Mouse (Mus musculus) myocyte (in vitro differentiated cells): ENCODE measurements around the gene Camkmt. TPM values are rescaled to one million over a fixed set of nuclear protein-coding genes. Genes with fewer than 3 reads are reported as not detected.

Experiments used
- H3K27me3 ChIP-seq: one replicate; pipeline ENCODE4 v1.6.1; 2011; ENCODE audit not compliant: control insufficient read depth, insufficient read depth, insufficient read length
- H3K36me3 ChIP-seq: one replicate; pipeline ENCODE4 v1.6.1; 2011; ENCODE audit not compliant: control insufficient read depth, insufficient read depth
- H3K4me2 ChIP-seq: one replicate; pipeline ENCODE4 v1.6.1; 2011; ENCODE audit warnings: low read depth, control low read depth
- H3K4me3 ChIP-seq: one replicate; pipeline ENCODE4 v1.5.1; 2011; ENCODE audit warnings: mild to moderate bottlenecking, control low read depth, moderate library complexity
- H3K79me2 ChIP-seq: one replicate; pipeline ENCODE4 v1.6.1; 2011; ENCODE audit not compliant: control insufficient read depth, insufficient read depth
- H3ac ChIP-seq: one replicate; pipeline ENCODE4 v1.6.1; 2011; ENCODE audit not compliant: control insufficient read depth, insufficient read length
- CEBPB ChIP-seq: IDR thresholded peaks from 2 replicates; pipeline ENCODE4 v1.6.1; 2011; ENCODE audit warnings: mild to moderate bottlenecking, moderate library complexity; ENCODE audit not compliant: poor library complexity, insufficient read depth, severe bottlenecking
- E2F4 ChIP-seq: IDR thresholded peaks from one replicate; pipeline ENCODE4 v1.6.1; 2011; ENCODE audit warnings: mild to moderate bottlenecking, control low read depth, moderate library complexity; ENCODE audit not compliant: insufficient read depth
- MAX ChIP-seq: IDR thresholded peaks from one replicate; pipeline ENCODE4 v1.6.1; 2011; ENCODE audit warnings: low read depth, mild to moderate bottlenecking, control low read depth
- MYOD1 ChIP-seq, 3 experiments: IDR thresholded peaks; one replicate each; pipeline ENCODE4 v1.6.1; 2011; ENCODE audit warnings: control low read depth in 2 of 3, low read depth in 2 of 3, mild to moderate bottlenecking in 2 of 3, moderate library complexity in 1 of 3; ENCODE audit not compliant: insufficient read length in 2 of 3, control insufficient read depth in 1 of 3
- MYOG ChIP-seq, 3 experiments: IDR thresholded peaks; one replicate each; pipeline ENCODE4 v1.6.1; 2011; ENCODE audit warnings: control low read depth in 2 of 3, low read depth in 2 of 3, mild to moderate bottlenecking in 2 of 3; ENCODE audit not compliant: insufficient read length in 2 of 3, control insufficient read depth in 1 of 3, insufficient read depth in 1 of 3
- POLR2A ChIP-seq: IDR thresholded peaks from one replicate; pipeline ENCODE4 v1.6.1; 2011; ENCODE audit warnings: low read depth, mild to moderate bottlenecking, control low read depth, moderate library complexity; ENCODE audit not compliant: insufficient read length
- POLR2AphosphoS2 ChIP-seq: IDR thresholded peaks from one replicate; pipeline ENCODE4 v1.6.1; 2011; ENCODE audit warnings: low read depth, control low read depth; ENCODE audit not compliant: insufficient read length
- REST ChIP-seq: IDR thresholded peaks from one replicate; pipeline ENCODE4 v1.6.1; 2011; ENCODE audit warnings: mild to moderate bottlenecking, control low read depth, moderate library complexity; ENCODE audit not compliant: insufficient read depth, insufficient read length
- SRF ChIP-seq: IDR thresholded peaks from one replicate; pipeline ENCODE4 v1.6.1; 2011; ENCODE audit warnings: low read depth; ENCODE audit not compliant: control insufficient read depth, insufficient read length
- TCF12 ChIP-seq: IDR thresholded peaks from one replicate; pipeline ENCODE4 v1.6.1; 2011; ENCODE audit warnings: mild to moderate bottlenecking, control low read depth; ENCODE audit not compliant: poor library complexity, insufficient read depth, severe bottlenecking
- TCF3 ChIP-seq: IDR thresholded peaks from one replicate; pipeline ENCODE4 v1.6.1; 2011; ENCODE audit warnings: low read depth, control low read depth; ENCODE audit not compliant: insufficient read length
- USF1 ChIP-seq: IDR thresholded peaks from one replicate; pipeline ENCODE4 v1.6.1; 2011; ENCODE audit warnings: low read depth, mild to moderate bottlenecking, control low read depth, moderate library complexity
- polyA plus RNA-seq: library from polyadenylated mRNA; unstranded; fragments of >200 nt; fragmentation: generic; extraction: Trizol; gene quantifications from one replicate; pipeline ENCODE4 v1.2.1, GENCODE M21; 2012; ENCODE audit warnings: missing spikeins

Gene Camkmt
- polyA plus RNA-seq, 1 experiment: 1.4 TPM

- Histone ChIP-seq H3K27me3 (peaks cover 6% of the 10 kb centered on the region), H3K4me3 (no peak overlapping the region)
- TF ChIP-seq SRF (no peak), MAX (no peak), MYOD1 (IDR thresholded peaks at IDR 0.05; ENCODE audit: control insufficient read depth in 1 of 3, insufficient read length in 2 of 3, low read depth in 2 of 3) (no peak), REST (no peak), POLR2AphosphoS2 (no peak), USF1 (no peak), CEBPB (no peak), TCF12 (no peak), TCF3 (no peak), MYOG (IDR thresholded peaks at IDR 0.05; ENCODE audit: control insufficient read depth in 1 of 3, insufficient read depth in 1 of 3, insufficient read length in 2 of 3, low read depth in 2 of 3) (no peak), POLR2A (no peak), E2F4 (no peak)
These were observed 379.4 kb downstream of the Camkmt start for GRCm38 (mm10) chr17:85469776-85470175.

GRCm38 (mm10) chr17:85472687-85473202 is 382.4 kb downstream of the Camkmt start:
- Histone ChIP-seq H3ac (no peak overlapping the region), H3K36me3 (no peaks in the 10 kb centered on the region), H3K27me3 (no peaks in the 10 kb centered on the region), H3K79me2 (no peaks in the 10 kb centered on the region), H3K4me2 (no peak overlapping the region), H3K4me3 (no peak overlapping the region)
- no peak for TF ChIP-seq E2F4
- no peak for TF ChIP-seq TCF12
- TF ChIP-seq USF1: no peak
- TF ChIP-seq POLR2A: no peak
- no peak for TF ChIP-seq MYOD1 (IDR thresholded peaks at IDR 0.05; ENCODE audit: control insufficient read depth in 1 of 3, insufficient read length in 2 of 3, low read depth in 2 of 3)
- TF ChIP-seq MAX: no peak
- TF ChIP-seq CEBPB: no peak
- TF ChIP-seq SRF: no peak
- no peak for TF ChIP-seq TCF3
- no peak for TF ChIP-seq REST
- no peak for TF ChIP-seq POLR2AphosphoS2
- no peak for TF ChIP-seq MYOG (IDR thresholded peaks at IDR 0.05; ENCODE audit: control insufficient read depth in 1 of 3, insufficient read depth in 1 of 3, insufficient read length in 2 of 3, low read depth in 2 of 3)

More at GRCm38 (mm10) chr17:85469776-85470175, 379.4 kb downstream of the Camkmt start:
- Histone ChIP-seq H3ac (no peak overlapping the region), H3K4me2 (no peak overlapping the region), H3K36me3 (no peaks in the 10 kb centered on the region), H3K79me2 (no peaks in the 10 kb centered on the region)

DNA sequence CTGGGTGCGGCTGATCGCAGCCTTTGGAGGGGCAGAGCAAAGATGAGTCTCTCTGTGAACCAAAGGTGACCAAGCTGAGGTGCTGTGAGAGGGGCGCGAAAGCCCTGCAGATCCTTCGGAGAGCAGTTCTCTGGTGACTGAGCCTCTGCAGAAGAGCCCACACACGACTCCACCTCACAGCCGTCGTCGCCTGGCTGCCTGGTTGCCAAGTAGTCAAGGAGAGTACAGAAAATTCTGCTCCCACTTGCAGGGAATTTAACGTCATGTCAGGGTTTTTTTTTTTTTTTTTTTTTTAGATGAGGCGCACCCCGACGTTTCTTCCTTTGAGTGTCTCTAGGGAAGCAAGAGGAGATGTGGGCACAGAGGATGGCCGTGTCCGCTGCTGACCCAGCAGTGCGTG is 382.9 kb downstream of the Camkmt start:
- no peaks in the 10 kb centered on the region for H3K27me3 ChIP-seq

DNA sequence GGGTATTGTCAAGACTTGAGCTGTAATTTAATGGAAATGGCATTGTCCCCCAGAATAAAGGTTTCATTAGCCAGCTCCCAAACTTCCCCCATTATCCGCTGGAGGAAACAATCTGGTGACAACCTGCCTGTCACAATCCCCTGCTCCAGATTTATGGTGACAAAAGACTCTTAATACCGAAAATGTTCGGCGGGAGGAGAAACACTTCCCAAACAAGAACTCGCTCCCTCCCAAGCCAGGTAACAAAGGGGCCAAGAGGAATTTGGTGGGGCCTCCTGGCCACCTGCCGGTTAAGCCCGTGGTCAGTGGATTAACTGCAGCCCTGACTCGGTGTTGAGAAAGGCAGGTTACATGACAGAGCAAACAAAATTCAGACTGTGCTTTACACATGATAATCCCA is 383.5 kb downstream of the Camkmt start:
- no peak for TF ChIP-seq MYOG (IDR thresholded peaks at IDR 0.05; ENCODE audit: control insufficient read depth in 1 of 3, insufficient read depth in 1 of 3, insufficient read length in 2 of 3, low read depth in 2 of 3)
- TF ChIP-seq TCF3: no peak
- TF ChIP-seq USF1: no peak
- TF ChIP-seq MYOD1 (IDR thresholded peaks at IDR 0.05; ENCODE audit: control insufficient read depth in 1 of 3, insufficient read length in 2 of 3, low read depth in 2 of 3): no peak
- TF ChIP-seq SRF: no peak
- TF ChIP-seq POLR2A: no peak
- TF ChIP-seq CEBPB: no peak
- TF ChIP-seq E2F4: no peak
- no peak for TF ChIP-seq TCF12
- no peak for TF ChIP-seq REST
- no peak for TF ChIP-seq POLR2AphosphoS2
- TF ChIP-seq MAX: no peak
- Histone ChIP-seq H3K79me2 (no peaks in the 10 kb centered on the region), H3K4me3 (no peak overlapping the region), H3K4me2 (no peak overlapping the region), H3K27me3 (no peaks in the 10 kb centered on the region), H3K36me3 (no peaks in the 10 kb centered on the region), H3ac (no peak overlapping the region)

More for the DNA sequence above, 382.9 kb downstream of the Camkmt start:
- H3K79me2 ChIP-seq: no peaks in the 10 kb centered on the region
- H3ac ChIP-seq: no peak overlapping the region
- no peak overlapping the region for H3K4me2 ChIP-seq
- H3K4me3 ChIP-seq: no peak overlapping the region
- no peak for TF ChIP-seq E2F4
- no peak for TF ChIP-seq CEBPB
- no peak for TF ChIP-seq SRF
- TF ChIP-seq TCF3: no peak
- TF ChIP-seq MYOG (IDR thresholded peaks at IDR 0.05; ENCODE audit: control insufficient read depth in 1 of 3, insufficient read depth in 1 of 3, insufficient read length in 2 of 3, low read depth in 2 of 3): no peak
- TF ChIP-seq POLR2A: no peak
- TF ChIP-seq MYOD1 (IDR thresholded peaks at IDR 0.05; ENCODE audit: control insufficient read depth in 1 of 3, insufficient read length in 2 of 3, low read depth in 2 of 3): no peak
- no peak for TF ChIP-seq REST
- no peak for TF ChIP-seq USF1
- TF ChIP-seq POLR2AphosphoS2: no peak
- TF ChIP-seq TCF12: no peak
- no peak for TF ChIP-seq MAX
- H3K36me3 ChIP-seq: no peaks in the 10 kb centered on the region
